Mouse (Mus musculus) lung, postnatal 0 days (tissue): ENCODE data around the gene Fam189a1.

Experiments
- CTCF ChIP-seq: IDR thresholded peaks from 2 replicates; pipeline ENCODE4 v1.5.1; 2016; ENCODE audit warnings: antibody characterized with exemption, mild to moderate bottlenecking
- EP300 ChIP-seq: IDR thresholded peaks from 2 replicates; pipeline ENCODE4 v1.6.1; 2016; ENCODE audit warnings: antibody characterized with exemption, mild to moderate bottlenecking, control low read depth

GRCm38 (mm10) chr7:64981511-64982235, 174.7 kb downstream of the Fam189a1 start:
- TF ChIP-seq EP300 (no peak), CTCF (no peak)
